Comparison of ENCODE assay signal across 16 mouse cellular contexts in the genomic region with DNA sequence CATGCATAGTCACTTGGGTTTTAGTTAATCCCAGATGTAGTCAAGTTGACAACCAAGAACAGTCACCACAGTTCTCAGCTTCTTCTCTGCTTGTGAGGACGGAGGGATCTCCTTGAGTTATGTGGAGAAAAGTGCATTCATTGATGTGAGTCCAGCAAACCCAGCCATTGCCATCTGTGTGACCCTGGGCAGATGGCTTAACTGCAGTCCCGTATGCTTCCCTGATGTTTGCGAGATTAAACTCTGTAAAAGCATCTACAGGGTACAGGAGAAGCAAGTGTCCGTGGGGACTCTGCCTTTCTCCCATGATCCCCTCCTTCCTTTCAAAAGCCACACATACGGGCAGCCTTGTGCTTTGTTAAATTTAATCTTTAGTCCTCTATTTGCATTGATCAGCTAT.
"Had no signal": no experiment of that assay in that cellular context is flagged by ENCODE, and none has a peak within 500 bp of the region (broad histone marks: within the 10 kb centered on the region; RNA-seq: fewer than 3 reads in every experiment).

No protein-coding gene starts in this region.

- H3K9me3 ChIP-seq: kidney, embryonic 15.5 days; limb, embryonic 12.5 days; liver, embryonic 13.5 days; lung, embryonic 15.5 days; megakaryocyte, embryonic 14.5 days; neural tube, embryonic 12.5 days; stomach, embryonic 15.5 days had no signal

- H3K27ac ChIP-seq: kidney, embryonic 15.5 days; limb, embryonic 12.5 days; liver, embryonic 13.5 days; lung, embryonic 15.5 days; macrophage; neural tube, embryonic 12.5 days; stomach, embryonic 15.5 days had no signal

- H3K4me2 ChIP-seq: kidney, embryonic 15.5 days; limb, embryonic 12.5 days; liver, embryonic 13.5 days; lung, embryonic 15.5 days; midbrain, embryonic 11.5 days; neural tube, embryonic 12.5 days; stomach, embryonic 15.5 days had no signal

- H3K36me3 ChIP-seq: kidney, embryonic 15.5 days; limb, embryonic 12.5 days; liver, embryonic 13.5 days; lung, embryonic 15.5 days; neural tube, embryonic 12.5 days; stomach, embryonic 15.5 days had no signal

- H3K4me1 ChIP-seq: kidney, embryonic 15.5 days; limb, embryonic 12.5 days; liver, embryonic 13.5 days; lung, embryonic 15.5 days; megakaryocyte, embryonic 14.5 days; neural tube, embryonic 12.5 days; stomach, embryonic 15.5 days had no signal

- H3K27me3 ChIP-seq: kidney, embryonic 15.5 days; limb, embryonic 12.5 days; liver, embryonic 13.5 days; lung, embryonic 15.5 days; megakaryocyte, embryonic 14.5 days; neural tube, embryonic 12.5 days; stomach, embryonic 15.5 days had no signal

- ATAC-seq: liver, postnatal 0 days; midbrain, embryonic 16.5 days had no signal

- DNase-seq: kidney, postnatal 14 days; liver; liver, embryonic 13.5 days; liver, postnatal 0 days; lung, postnatal 14 days; right cerebral cortex, postnatal 14 days; thymus, postnatal 36 days had no signal

- H3K9ac ChIP-seq: kidney, embryonic 15.5 days; limb, embryonic 12.5 days; liver, embryonic 13.5 days; liver, postnatal 0 days; lung, embryonic 15.5 days; neural tube, embryonic 12.5 days; stomach, embryonic 15.5 days had no signal

- H3K4me3 ChIP-seq: kidney, embryonic 15.5 days; limb, embryonic 12.5 days; liver, embryonic 13.5 days; lung, embryonic 15.5 days; megakaryocyte, embryonic 14.5 days; neural tube, embryonic 12.5 days; stomach, embryonic 15.5 days had no signal
